29 mouse cellular contexts compared by ENCODE assay signal in the genomic region with DNA sequence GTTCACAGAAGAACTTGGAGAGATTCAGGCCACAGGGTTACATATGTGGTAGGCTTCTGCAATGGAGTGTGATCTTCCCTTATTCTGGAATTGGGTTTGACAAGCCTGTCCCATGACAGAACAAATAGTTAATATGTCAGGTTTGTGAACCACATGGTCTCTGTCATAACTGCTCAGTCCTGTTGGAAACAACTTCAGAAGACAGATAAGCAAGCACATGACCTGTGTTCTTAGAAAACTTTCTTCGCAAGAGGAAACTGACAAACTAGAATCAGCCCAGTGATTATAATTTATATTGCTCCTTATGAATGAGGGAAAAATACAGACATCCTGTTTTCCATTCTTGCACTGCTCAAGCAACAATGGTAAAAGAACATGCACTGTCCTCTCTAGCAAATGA. TPM values are rescaled to one million over a fixed set of nuclear protein-coding genes. Genes with fewer than 3 reads are reported as not detected.
DNase-seq lines count a peak whose midpoint lies in the region; ATAC-seq and TF ChIP-seq lines count a peak whose summit lies in the region.
"Had no signal": no experiment of that assay in that cellular context is flagged by ENCODE, and none has a peak within 500 bp of the region (broad histone marks: within the 10 kb centered on the region; RNA-seq: fewer than 3 reads in every experiment).

No protein-coding gene starts in this region.

- DNase-seq in MEL-GATA-1-ER (ENCODE audit: extremely low read depth, low read depth) = peak; percentile 50
- DNase-seq in right cerebral cortex, adult 2 months (ENCODE audit: low spot score in 2 of 2) = no peak
- DNase-seq in spleen, adult 12 weeks (ENCODE audit: low spot score) = no peak
- DNase-seq: adrenal gland, postnatal 10 days; cerebellum, adult 11 months; cerebellum, adult 9-10 months; cerebellum, postnatal 36 days; embryo, embryonic 11 days; heart, postnatal 10 days; kidney, adult 9 months; kidney, postnatal 14 days; layer of hippocampus, adult 9-11 months; lung, adult 18-20 months; lung, postnatal 4 days; right cerebral cortex, adult 18-20 months; thymus, postnatal 4 days had no signal

- no peak overlapping the region for H3K27ac ChIP-seq in intestine, postnatal 0 days (ENCODE audit: low read depth, low read length)
- H3K27ac ChIP-seq in liver, embryonic 16.5 days (ENCODE audit: low read length) = no peak overlapping the region
- H3K27ac ChIP-seq in midbrain, embryonic 15.5 days = no peak overlapping the region
- H3K27ac ChIP-seq: embryonic facial prominence, embryonic 12.5 days; heart, embryonic 13.5 days; hindbrain, embryonic 10.5 days; hindbrain, embryonic 15.5 days; limb, embryonic 12.5 days; midbrain, embryonic 13.5 days had no signal

- H3K9ac ChIP-seq in intestine, postnatal 0 days (ENCODE audit: low read depth, low read length) = no peak overlapping the region
- no peak overlapping the region for H3K9ac ChIP-seq in liver, embryonic 16.5 days (ENCODE audit: low read depth, low read length)
- no peak overlapping the region for H3K9ac ChIP-seq in midbrain, embryonic 15.5 days
- H3K9ac ChIP-seq: embryonic facial prominence, embryonic 12.5 days; heart, embryonic 13.5 days; hindbrain, embryonic 15.5 days; limb, embryonic 12.5 days; midbrain, embryonic 13.5 days had no signal

- no peaks in the 10 kb centered on the region for H3K9me3 ChIP-seq in intestine, postnatal 0 days (ENCODE audit: control insufficient read depth)
- H3K9me3 ChIP-seq in liver, embryonic 16.5 days (replicated peaks; ENCODE audit: control insufficient read depth, low read length) = no peaks in the 10 kb centered on the region
- H3K9me3 ChIP-seq in midbrain, embryonic 15.5 days = no peaks in the 10 kb centered on the region
- H3K9me3 ChIP-seq: embryonic facial prominence, embryonic 12.5 days; heart, embryonic 13.5 days; hindbrain, embryonic 10.5 days; hindbrain, embryonic 15.5 days; limb, embryonic 12.5 days; midbrain, embryonic 13.5 days had no signal

- H3K4me2 ChIP-seq in intestine, postnatal 0 days (replicated peaks; ENCODE audit: low read depth) = no peak overlapping the region
- no peak overlapping the region for H3K4me2 ChIP-seq in liver, embryonic 16.5 days (ENCODE audit: low read depth, low read length)
- H3K4me2 ChIP-seq in midbrain, embryonic 15.5 days = no peak overlapping the region
- H3K4me2 ChIP-seq: embryonic facial prominence, embryonic 12.5 days; heart, embryonic 13.5 days; hindbrain, embryonic 15.5 days; limb, embryonic 12.5 days; midbrain, embryonic 13.5 days had no signal

- 24% methylated on average over 1 of the region's 1 CpGs for WGBS in intestine, postnatal 0 days
- WGBS in liver, embryonic 16.5 days (ENCODE audit: insufficient replicate concordance) = 21% methylated on average over 1 of the region's 1 CpGs
- WGBS in midbrain, embryonic 15.5 days = 100% methylated on average over 1 of the region's 1 CpGs

- no peaks in the 10 kb centered on the region for H3K4me1 ChIP-seq in intestine, postnatal 0 days (replicated peaks; ENCODE audit: control insufficient read depth, insufficient read depth, low read length)
- H3K4me1 ChIP-seq in liver, embryonic 16.5 days (ENCODE audit: control insufficient read depth, low read depth, low read length) = peaks cover 30% of the 10 kb centered on the region
- no peaks in the 10 kb centered on the region for H3K4me1 ChIP-seq in midbrain, embryonic 15.5 days
- H3K4me1 ChIP-seq: embryonic facial prominence, embryonic 12.5 days; hindbrain, embryonic 10.5 days; hindbrain, embryonic 15.5 days; midbrain, embryonic 13.5 days had no signal

- no peaks in the 10 kb centered on the region for H3K27me3 ChIP-seq in intestine, postnatal 0 days (replicated peaks; ENCODE audit: control insufficient read depth, insufficient read depth, low read length)
- H3K27me3 ChIP-seq in liver, embryonic 16.5 days (ENCODE audit: control insufficient read depth, insufficient read depth, low read depth, low read length) = no peaks in the 10 kb centered on the region
- H3K27me3 ChIP-seq in midbrain, embryonic 15.5 days (replicated peaks) = no peaks in the 10 kb centered on the region
- H3K27me3 ChIP-seq: embryonic facial prominence, embryonic 12.5 days; heart, embryonic 13.5 days; hindbrain, embryonic 15.5 days; limb, embryonic 12.5 days; midbrain, embryonic 13.5 days had no signal

- H3K4me3 ChIP-seq in intestine, postnatal 0 days (ENCODE audit: low read depth, low read length) = no peak overlapping the region
- no peak overlapping the region for H3K4me3 ChIP-seq in liver, embryonic 16.5 days (ENCODE audit: low read depth, low read length)
- H3K4me3 ChIP-seq in midbrain, embryonic 15.5 days = no peak overlapping the region
- H3K4me3 ChIP-seq: embryonic facial prominence, embryonic 12.5 days; heart, embryonic 13.5 days; hindbrain, embryonic 10.5 days; hindbrain, embryonic 15.5 days; limb, embryonic 12.5 days; midbrain, embryonic 13.5 days had no signal

- peak; percentile 17 for ATAC-seq in CD4-positive, CD25-positive, alpha-beta regulatory T cell, adult 4 months
- ATAC-seq in intestine, postnatal 0 days = peak; percentile 40; the same call in 1 of the 2 replicates
- 0 out of 2 replicates have a peak, but pooled peaks have one; percentile 30 for ATAC-seq in liver, embryonic 16.5 days (ENCODE audit: low read depth)
- ATAC-seq in midbrain, embryonic 15.5 days (replicated peaks) = no peak
- ATAC-seq: forebrain, embryonic 14.5 days; inflammation-experienced regulatory T-cells, adult 6 months; lung, postnatal 0 days; midbrain, embryonic 13.5 days had no signal

- no peaks in the 10 kb centered on the region for H3K36me3 ChIP-seq in intestine, postnatal 0 days (ENCODE audit: control insufficient read depth, insufficient read depth)
- H3K36me3 ChIP-seq in liver, embryonic 16.5 days (ENCODE audit: control insufficient read depth, insufficient read depth) = no peaks in the 10 kb centered on the region
- H3K36me3 ChIP-seq in midbrain, embryonic 15.5 days (replicated peaks) = no peaks in the 10 kb centered on the region
- H3K36me3 ChIP-seq: embryonic facial prominence, embryonic 12.5 days; heart, embryonic 13.5 days; hindbrain, embryonic 10.5 days; hindbrain, embryonic 15.5 days; limb, embryonic 12.5 days; midbrain, embryonic 13.5 days had no signal

- TF ChIP-seq CTCF in intestine, postnatal 0 days (IDR thresholded peaks at IDR 0.05; ENCODE audit: low read depth) = no peak

RNA-seq across cellular contexts. Expression of a gene that starts 58.1 kb away (rescaled TPM):
- polyA plus RNA-seq in CD4-positive, CD25-positive, alpha-beta regulatory T cell, adult 4 months (2017; shearing (Covaris generic)) = 1 to 10 TPM; 5.0 to 9.6 TPM
- polyA plus RNA-seq in intestine, postnatal 0 days (2015; fragmentation: Nextera tagmentation; extraction: Ambion mirVana) = 68.1 and 74.0 TPM in 2 replicates
- 54.4 and 56.6 TPM in 2 replicates for polyA plus RNA-seq in liver, embryonic 16.5 days (2015; fragmentation: Nextera tagmentation; extraction: Ambion mirVana)
- polyA plus RNA-seq in midbrain, embryonic 15.5 days (2015; fragmentation: Nextera tagmentation; extraction: Ambion mirVana) = 17.2 and 17.7 TPM in 2 replicates
